Mouse (Mus musculus) right cerebral cortex, postnatal 36 days (tissue): ENCODE results near the gene Chpf.
A peak's percentile ranks its signal among the peaks of the same experiment; 100 is the strongest.

Source experiments
- DNase-seq, 2 experiments: peaks; one replicate each; pipeline ENCODE4 v3.0.0; 2022; ENCODE audit warnings: low spot score in 2 of 2, mixed read lengths in 1 of 2

The Chpf gene

DNA sequence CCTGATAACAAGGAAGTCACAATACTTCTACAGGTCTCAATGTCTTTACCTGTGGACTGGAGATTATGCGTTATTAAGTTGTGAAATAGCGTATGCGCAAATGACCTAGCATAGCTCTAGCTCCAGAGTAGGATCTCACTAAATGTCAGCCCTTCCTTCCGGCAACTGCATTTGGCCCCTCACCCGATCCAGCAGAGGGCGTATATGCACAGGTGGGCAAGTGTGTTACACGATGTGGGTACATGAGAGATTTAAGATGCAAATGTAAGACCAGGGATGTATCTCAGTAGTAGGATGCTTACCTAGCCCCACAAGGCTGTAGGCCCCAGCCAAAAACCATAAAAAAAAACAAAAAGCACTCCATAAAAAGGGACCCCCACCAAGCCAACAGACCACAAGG is 20.3 kb upstream of the Chpf start:
- DNase-seq: no peak

DNA sequence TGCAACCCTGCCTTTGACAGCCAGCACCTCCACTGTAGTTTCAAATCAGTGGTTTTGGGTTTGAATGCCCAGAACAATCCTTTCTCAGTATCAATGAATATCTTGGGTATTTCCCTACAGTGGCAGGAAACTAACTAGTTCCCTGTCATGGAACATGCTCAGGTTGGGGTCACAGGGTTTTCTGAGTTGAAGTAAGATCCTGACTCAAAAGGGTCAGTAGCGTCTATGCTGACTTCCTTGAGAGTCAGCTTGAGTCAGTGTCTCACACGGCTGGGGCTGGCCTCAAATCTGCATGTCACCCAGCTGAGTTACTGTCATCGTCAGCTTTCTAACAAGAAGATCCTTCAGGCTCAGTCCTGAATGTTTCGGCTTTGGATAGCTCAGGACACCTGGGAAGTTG is 19.8 kb upstream of the Chpf start:
- no peak for DNase-seq

- no peak for DNase-seq
Observed at GRCm38 (mm10) chr1:75494878-75495548, 15.9 kb upstream of the Chpf start.

- DNase-seq: no peak
Observed at GRCm38 (mm10) chr1:75492579-75493170, 13.6 kb upstream of the Chpf start.

GRCm38 (mm10) chr1:75490785-75491551 is 11.9 kb upstream of the Chpf start:
- DNase-seq: no peak

DNA sequence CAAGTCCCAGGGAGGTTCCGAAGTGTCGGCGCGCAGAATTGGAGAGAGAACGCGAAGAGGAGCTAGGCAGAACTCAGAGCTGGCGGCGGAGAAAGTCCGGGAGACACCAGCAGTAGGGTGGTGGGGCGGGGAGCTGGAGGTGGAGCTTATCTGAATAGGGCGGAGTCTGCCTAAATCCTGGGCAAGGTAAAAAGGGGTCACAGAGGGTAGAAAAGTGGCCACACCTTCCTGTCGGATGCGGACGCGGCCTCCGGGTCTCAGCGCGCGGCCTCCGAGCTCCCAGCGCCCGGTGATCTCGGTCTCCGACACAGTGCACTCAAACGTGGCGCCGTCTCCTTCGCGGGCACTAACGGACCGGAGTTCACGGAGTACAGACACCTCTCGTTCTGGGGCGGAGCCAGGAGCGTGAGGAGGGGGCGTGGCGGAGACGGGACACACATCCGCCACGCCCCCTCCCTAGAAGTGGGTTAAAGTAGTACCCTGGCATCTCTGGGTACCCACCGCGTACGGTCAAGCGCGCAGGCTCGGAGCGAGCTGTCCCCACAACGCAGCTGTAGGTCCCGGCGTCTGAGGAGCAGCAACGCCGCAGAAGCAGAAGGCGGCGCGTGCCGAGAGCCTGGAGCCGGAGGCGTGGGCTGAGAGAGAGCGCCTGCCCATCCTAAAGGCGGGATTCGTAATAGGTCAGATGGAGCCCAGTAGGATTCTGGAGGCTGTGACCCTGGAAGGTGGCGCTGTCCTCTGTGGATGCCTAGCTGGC is 8.5 kb upstream of the Chpf start:
- peak; percentile 56 to 58 for DNase-seq

- no peak for DNase-seq
Observed at GRCm38 (mm10) chr1:75487040-75487404, 7.9 kb upstream of the Chpf start.

- DNase-seq: no peak
Observed at GRCm38 (mm10) chr1:75486561-75486960, 7.5 kb upstream of the Chpf start.

- peak in 1 of 2 experiments; percentile 44 for DNase-seq
Observed at GRCm38 (mm10) chr1:75480735-75481134, 1.6 kb upstream of the Chpf start.

GRCm38 (mm10) chr1:75480036-75480435 is 929 bp upstream of the Chpf start:
- no peak for DNase-seq

DNA sequence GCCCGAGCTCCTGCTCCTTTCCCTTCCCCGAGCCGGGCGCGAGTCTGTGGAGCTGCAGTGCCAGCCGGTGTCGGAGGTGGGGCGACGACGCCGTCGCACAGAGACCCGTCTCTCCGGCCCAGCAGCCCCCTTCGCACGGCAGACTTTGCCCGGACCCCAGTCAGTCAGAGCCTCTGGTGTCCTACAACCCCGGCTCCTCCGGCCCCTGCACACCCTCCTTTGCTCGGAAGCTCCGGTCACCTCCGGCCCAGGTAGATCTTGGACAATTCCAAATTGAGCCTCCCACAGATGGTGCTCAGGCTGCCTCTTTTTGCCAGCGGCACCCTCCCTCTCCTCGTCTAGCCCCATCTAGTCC is 505 bp upstream of the Chpf start:
- no peak for DNase-seq

DNA sequence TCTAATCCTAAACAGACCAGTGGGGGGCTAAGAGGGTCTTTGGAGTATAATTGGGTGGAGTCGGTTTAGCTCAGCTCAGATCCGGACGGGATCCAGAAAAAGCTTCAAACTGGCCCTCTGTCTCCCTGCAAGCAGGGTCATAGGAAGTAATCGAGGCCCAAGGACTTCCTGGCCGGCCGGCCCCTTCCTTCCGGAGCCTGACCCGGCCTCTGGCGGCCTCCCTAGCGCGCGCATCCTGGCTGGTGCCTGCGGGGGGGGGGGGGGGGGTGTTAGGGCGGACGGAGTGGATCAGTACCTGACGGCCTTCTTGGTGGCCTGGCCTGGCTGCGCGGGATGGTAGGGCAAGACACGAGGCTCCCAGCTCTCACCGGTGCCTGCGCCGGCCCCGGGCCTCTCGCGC is 610 bp downstream of the Chpf start:
- DNase-seq: no peak

DNA sequence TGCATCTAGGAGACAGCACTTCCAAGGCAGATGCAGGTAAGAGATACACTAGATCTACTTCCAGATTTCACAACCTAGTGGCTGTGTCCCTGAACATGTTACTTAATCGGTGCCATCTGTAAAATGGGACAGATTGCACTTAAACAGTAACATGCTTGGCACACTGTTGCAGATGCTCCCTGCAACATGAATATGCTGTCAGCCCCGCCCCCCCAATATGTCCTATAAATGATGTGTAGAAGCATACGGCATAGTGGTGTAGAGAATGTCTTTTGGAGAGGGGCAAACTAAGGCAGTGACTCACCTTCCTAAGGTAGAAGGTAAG is 1.2 kb downstream of the Chpf start:
- no peak for DNase-seq

DNA sequence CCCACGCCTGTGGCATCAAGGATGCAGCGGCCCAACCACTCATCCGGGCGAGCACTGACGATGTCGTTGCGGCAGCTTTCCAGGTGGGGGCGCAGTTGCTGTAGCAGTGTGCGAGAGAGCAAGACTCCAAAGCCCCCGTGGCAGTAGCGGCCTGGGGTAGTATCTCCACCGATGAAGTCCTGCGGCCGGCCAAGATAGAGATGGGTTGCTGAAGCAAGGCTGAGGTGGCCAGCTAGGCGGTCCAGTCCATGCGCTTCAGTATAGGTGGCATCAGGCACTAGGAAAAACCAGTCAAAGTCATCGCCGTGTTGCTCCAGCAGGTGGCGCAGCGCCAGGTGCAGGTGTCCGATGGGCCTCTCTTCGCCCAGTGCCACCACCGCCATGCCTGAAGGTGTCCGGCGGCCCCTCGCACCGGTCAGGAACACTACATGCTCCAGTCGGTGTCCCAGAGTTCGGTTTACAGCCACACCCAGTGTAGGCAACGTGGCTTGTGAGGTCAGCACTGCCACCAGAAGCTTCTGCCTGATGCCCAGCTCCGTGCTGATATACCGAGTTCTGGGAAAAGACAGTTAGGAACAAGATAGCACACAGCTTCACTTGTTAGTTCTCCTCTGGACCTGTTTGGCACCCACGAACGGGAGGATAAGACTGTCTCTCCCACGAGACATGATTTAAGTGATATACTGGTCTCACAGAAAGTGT is 1.7 kb downstream of the Chpf start:
- peak; percentile 73 to 78 for DNase-seq

GRCm38 (mm10) chr1:75476441-75476840 is 2.7 kb downstream of the Chpf start:
- DNase-seq: no peak

- DNase-seq: no peak
Observed at GRCm38 (mm10) chr1:75469287-75469825, 9.8 kb downstream of the Chpf start.

- peak; percentile 68 to 76 for DNase-seq
Observed at GRCm38 (mm10) chr1:75467215-75467927, 11.7 kb downstream of the Chpf start.

GRCm38 (mm10) chr1:75463652-75464204 is 15.4 kb downstream of the Chpf start:
- no peak for DNase-seq

GRCm38 (mm10) chr1:75462636-75463035 is 16.5 kb downstream of the Chpf start:
- no peak for DNase-seq

GRCm38 (mm10) chr1:75460297-75460696 is 18.8 kb downstream of the Chpf start:
- no peak for DNase-seq
